Mouse (Mus musculus) lung, postnatal 36 days (tissue): ENCODE data around the gene E130311K13Rik.

Experiments used
- DNase-seq: peaks from one replicate; pipeline ENCODE4 v3.0.0; 2022; ENCODE audit warnings: mixed read lengths

The E130311K13Rik gene

GRCm38 (mm10) chr3:63893677-63894076 is 35.6 kb downstream of the E130311K13Rik start:
- peak; percentile 36 for DNase-seq

GRCm38 (mm10) chr3:63892154-63892553 is 37.1 kb downstream of the E130311K13Rik start:
- no peak for DNase-seq

GRCm38 (mm10) chr3:63881065-63881464 is 48.2 kb downstream of the E130311K13Rik start:
- DNase-seq, result no peak

- DNase-seq, result no peak
These were observed 50.1 kb downstream of the E130311K13Rik start for GRCm38 (mm10) chr3:63878995-63879666.

- DNase-seq, result no peak
These were observed 56.5 kb downstream of the E130311K13Rik start for GRCm38 (mm10) chr3:63872818-63873217.

GRCm38 (mm10) chr3:63871249-63871648 is 58.0 kb downstream of the E130311K13Rik start:
- peak; percentile 0 for DNase-seq

GRCm38 (mm10) chr3:63868285-63868684 is 61.0 kb downstream of the E130311K13Rik start:
- peak; percentile 41 for DNase-seq

GRCm38 (mm10) chr3:63865069-63865468 is 64.2 kb downstream of the E130311K13Rik start:
- DNase-seq, result no peak
